Mouse (Mus musculus): ENCODE results near the gene Comt. TPM values are rescaled to one million over a fixed set of nuclear protein-coding genes. Genes with fewer than 3 reads are reported as not detected.

Gene Comt
- total RNA-seq, 2 experiments from 2014 or later, result 57.1 to 66.8 TPM

GRCm38 (mm10) chr16:18391728-18392127 is 34.9 kb downstream of the Comt start:
- DNase-seq (ENCODE audit: low spot score in 2 of 2), result no peak

DNA sequence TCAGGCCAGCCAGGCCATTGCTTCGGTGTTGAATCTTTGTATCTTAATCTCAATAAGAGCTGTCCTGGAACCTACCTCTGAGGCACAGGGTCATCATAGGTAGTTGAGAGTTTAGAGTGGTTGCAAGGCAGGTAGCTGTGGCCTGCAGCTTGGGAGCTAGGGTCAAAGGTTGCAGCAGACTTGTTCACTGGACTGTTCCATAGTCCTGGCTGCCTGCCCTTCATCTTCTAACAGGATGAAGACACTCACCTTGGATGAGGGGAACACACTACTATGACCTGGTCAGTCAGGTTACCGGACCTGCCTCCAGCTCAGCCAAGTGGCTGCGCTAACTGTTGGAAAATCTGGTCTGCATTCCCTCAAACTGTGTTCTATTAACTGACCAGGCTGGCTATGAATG is 35.5 kb downstream of the Comt start:
- DNase-seq (ENCODE audit: low spot score in 2 of 2), result no peak

GRCm38 (mm10) chr16:18390399-18390798 is 36.3 kb downstream of the Comt start:
- DNase-seq (ENCODE audit: low spot score in 2 of 2), result no peak

GRCm38 (mm10) chr16:18388583-18389435 is 37.8 kb downstream of the Comt start:
- DNase-seq (ENCODE audit: low spot score in 2 of 2), result peak in 1 of 2 experiments; percentile 4

DNA sequence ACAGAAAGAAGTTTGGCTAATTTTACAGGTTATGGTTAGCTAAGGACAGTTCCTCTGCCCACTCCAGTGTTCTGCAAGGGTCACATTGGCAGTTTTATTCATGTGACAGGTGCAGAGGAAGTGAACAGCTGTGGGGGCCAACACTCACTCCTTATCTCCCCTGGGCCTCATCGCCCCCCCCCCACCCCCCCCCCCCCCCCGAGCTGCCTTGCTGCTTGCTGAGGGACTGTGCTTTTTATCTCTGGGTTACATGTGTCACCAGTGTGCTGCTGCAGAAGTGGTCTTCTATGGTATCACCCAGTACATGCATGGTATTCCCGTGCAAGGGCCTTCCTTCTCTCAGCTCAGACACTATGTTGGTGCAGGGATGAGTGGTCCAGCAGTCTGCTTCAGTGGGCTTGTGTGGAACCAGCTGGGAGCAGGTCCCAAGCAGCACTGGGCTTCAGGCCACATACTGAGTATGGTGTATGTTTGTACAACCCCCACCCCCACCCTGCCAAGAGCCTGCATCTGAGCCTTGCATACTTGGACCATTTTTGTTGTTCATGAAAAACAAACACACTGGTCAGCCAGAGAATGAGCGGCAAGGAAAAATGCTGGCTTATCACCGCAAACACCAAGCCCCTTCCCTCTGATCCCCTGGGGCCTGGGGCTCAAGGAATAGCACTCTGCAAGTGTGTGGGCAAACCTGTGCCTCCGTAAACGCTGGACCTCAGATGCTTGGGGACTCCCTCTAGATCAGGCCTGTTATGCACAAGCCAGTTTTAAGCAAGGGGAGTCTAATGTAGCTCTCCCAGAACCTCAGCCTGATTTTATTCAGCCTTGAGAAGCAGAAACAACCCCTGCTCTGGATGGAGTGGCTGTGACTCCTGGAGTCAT is 38.7 kb downstream of the Comt start:
- DNase-seq (ENCODE audit: low spot score in 2 of 2), result no peak

- no peak for DNase-seq (ENCODE audit: low spot score in 2 of 2)
These were observed 39.7 kb downstream of the Comt start for GRCm38 (mm10) chr16:18386972-18387371.

- no peak for DNase-seq (ENCODE audit: low spot score in 2 of 2)
These were observed 40.2 kb downstream of the Comt start for GRCm38 (mm10) chr16:18386451-18386850.

DNA sequence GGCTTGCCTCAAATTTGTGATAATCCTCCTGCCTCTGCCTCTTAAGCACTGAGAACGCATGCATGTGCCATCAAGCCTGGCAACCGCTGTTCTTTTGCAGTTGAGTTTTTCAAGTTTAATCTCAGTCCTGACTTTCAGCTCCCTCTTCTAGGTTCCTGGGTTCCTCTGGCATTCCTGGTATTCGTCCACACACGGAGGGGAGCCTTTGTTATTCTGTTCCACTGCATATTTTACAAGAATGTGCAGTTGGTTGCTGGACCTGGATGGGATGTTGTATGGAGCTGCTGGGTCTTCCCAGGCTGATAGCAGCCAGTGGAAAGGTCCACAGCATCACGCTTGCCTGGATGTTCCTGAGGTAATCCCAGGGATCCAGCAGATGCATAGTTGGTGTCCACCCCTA is 41.2 kb downstream of the Comt start:
- DNase-seq (ENCODE audit: low spot score in 2 of 2), result no peak

DNA sequence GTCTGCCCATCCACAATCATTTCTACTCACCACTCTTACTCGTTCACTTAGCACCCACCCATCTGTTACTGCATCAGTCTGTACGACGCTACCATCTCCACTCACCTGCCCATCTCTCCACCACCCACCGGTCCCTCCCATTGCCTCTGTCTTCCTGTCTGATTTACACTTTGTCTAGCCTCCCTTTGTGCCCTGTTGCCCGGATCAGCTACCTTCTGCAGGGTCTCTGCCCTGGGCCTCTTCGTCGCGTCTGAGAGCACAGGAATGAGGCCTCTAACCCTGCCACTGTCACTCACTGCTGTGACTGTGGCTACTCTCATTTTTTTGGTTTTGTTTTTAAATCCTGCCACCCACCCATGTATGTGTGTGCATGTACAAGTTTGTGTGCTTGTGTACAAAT is 42.0 kb downstream of the Comt start:
- no peak for DNase-seq (ENCODE audit: low spot score in 2 of 2)

DNA sequence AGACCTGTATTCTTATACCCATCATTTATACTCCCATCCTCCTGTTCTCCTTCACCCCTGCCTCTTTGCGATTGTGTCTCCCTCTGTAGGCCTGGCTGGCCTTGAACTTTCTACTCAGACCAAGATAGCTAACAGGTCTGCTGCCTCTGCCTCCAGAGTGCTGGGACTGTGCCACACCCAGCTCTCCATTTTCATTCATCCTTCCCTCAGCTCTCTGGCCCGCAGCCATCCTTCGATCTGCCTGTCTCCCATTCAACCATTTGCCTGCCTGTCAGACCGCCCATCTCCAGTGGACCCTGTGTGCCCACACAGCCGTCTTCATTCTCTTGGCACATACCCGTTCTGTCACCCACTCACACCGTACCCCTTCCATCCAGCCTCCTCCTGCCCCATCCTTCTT is 42.4 kb downstream of the Comt start:
- DNase-seq (ENCODE audit: low spot score in 2 of 2), result no peak

GRCm38 (mm10) chr16:18383756-18384155 is 42.9 kb downstream of the Comt start:
- DNase-seq (ENCODE audit: low spot score in 2 of 2), result no peak

GRCm38 (mm10) chr16:18383045-18383726 is 43.5 kb downstream of the Comt start:
- no peak for DNase-seq (ENCODE audit: low spot score in 2 of 2)

- DNase-seq (ENCODE audit: low spot score in 2 of 2), result no peak
These were observed 44.9 kb downstream of the Comt start for GRCm38 (mm10) chr16:18381621-18382258.

GRCm38 (mm10) chr16:18380495-18381063 is 46.1 kb downstream of the Comt start:
- DNase-seq (ENCODE audit: low spot score in 2 of 2), result no peak

- no peak for DNase-seq (ENCODE audit: low spot score in 2 of 2)
These were observed 47.2 kb downstream of the Comt start for GRCm38 (mm10) chr16:18379338-18380001.

DNA sequence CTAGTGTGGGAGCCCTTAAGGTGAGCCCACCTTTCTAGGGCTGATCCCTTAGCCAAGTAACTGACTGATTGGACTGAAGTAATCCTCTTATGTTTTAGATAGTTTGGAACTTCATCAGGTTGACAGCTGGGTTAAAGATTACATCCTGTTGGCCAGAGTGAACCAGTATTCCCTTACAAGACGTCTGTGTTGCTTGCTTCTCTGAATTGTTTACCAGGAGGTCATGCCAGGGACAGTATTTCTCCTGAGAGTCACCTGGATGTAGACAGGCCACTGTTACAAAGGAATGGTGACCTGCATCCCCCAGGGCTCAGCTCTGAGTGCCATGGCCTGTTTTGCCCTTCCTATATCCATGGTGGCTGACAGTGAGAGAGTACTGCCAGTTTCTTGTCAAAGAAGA is 48.2 kb downstream of the Comt start:
- no peak for DNase-seq (ENCODE audit: low spot score in 2 of 2)

DNA sequence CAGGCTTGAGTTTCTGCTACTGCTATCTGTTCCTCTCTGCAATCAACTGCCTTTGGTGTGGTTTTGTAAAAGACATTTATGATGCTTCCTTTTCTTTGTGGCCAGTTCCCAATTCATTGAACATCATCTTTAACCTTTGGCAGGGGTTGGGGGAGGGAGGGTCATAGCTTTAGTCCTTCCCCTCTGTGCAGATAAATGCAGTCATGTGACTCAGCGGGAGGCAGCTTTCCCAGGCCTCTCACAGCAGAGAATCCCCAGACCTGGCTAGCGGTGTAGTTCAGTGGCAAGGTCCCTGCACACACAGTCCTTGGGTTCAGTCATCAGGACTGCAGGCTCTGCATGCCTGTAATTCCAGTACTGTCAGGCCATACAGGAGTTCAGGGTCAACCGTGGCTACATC is 49.4 kb downstream of the Comt start:
- DNase-seq (ENCODE audit: low spot score in 2 of 2), result no peak

DNA sequence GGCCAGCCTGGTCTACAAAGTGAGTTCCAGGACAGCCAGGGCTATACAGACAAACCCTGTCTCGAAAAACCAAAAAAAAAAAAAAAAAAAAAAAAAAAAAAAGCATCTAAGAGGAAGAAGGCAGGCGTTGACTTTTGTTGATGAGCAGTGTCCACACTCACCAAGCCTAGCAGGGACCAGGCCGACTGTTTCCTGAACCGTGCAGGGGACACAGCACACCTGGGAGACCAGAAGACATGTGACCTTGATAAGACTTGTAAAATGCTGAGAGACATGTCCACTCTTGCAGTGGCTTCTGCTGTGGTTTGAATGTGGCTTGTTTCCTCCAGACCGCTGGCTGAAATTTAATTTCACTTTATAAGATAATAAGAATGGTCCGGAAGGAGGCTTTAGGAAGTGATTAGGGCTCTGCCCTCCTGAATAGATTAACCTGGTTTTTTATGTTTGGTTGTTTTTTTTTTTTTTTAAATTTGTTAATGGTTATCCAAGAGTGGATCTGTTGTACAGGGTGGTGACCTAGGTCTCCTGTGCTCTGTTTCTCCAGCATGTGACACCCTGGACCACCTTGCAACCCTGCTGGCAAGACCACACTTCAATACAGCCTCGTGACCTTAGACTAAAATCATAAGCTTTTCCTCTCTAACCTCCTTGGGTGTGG is 50.2 kb downstream of the Comt start:
- DNase-seq (ENCODE audit: low spot score in 2 of 2), result no peak

DNA sequence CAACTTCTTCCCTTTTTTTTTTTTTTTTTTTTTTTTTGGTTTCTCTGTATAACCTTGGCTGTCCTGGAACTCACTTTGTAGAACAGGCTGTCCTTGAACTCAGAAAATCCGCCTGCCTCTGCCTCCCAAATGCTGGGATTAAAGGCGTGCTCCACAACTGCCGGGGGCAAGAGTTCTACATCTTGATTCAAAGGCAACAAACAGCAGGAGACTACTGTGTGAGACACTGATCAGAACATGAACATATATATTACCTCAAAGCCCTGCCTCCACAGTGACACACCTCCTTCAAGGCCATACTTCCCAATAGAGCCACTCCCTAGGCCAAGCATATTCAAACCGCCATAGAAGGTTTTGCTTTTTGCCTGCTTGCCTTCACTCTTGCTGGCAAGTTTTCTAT is 53.0 kb downstream of the Comt start:
- DNase-seq (ENCODE audit: low spot score in 2 of 2), result no peak

DNA sequence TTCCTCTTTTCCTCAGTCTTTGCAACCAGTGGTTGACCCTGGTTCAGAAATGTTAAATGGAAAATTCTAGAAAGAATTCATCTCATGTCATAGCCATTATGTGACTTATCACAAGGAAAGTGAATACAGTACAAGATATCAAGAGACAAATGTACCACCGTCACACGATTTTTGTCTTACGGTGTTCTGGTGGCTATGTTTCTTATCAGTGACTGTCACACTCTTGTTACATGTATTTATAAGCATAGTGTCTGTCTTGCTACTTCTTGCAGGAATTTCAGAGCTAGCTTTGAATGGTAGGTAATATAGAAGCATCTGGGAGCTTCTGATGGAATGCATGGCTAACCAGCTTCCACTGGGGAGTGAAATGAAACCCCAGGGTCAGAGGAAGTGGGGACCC is 56.5 kb downstream of the Comt start:
- no peak for DNase-seq (ENCODE audit: low spot score in 2 of 2)
